Mouse (Mus musculus): ENCODE results near the gene Aplf.
"Not testable (repeated sequence)": the region's sequence is repeated elsewhere in the genome, so short reads cannot be mapped to it uniquely, and the experiment has no call there.

Gene Aplf

GRCm38 (mm10) chr6:87671771-87672517 lies at the start of gene Aplf:
Aplf (minus strand) TSS chr6:87672193.
- peak; percentile 91 for DNase-seq (ENCODE audit: extremely low spot score)

DNA sequence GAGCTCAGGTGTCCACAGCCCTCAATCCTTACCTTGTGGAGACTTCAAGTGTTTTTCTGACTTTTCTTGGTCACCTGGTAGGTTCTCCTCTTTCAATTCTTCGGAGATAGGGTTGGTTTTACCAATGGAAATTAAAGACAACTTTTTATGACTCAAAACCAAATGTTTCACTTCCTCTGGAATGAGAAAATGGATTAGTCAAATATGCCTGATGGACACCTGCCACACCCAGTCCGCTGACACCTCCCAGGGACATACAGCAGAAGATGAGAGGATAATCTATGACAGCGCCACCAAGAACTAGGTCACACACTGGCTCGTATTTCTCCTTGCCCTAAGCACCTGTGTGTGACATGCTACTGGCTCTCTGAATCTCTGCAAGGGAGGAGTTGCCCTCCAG lies 42.1 kb upstream of the Aplf start:
- no peak for DNase-seq (ENCODE audit: extremely low spot score)

- no peak for DNase-seq (ENCODE audit: extremely low spot score)
Measured at GRCm38 (mm10) chr6:87712311-87712710, 40.3 kb upstream of the Aplf start.

GRCm38 (mm10) chr6:87706246-87706645 lies 34.3 kb upstream of the Aplf start:
- DNase-seq (ENCODE audit: extremely low spot score): peak; percentile 17

- no peak for DNase-seq (ENCODE audit: extremely low spot score)
Measured at GRCm38 (mm10) chr6:87696544-87696943, 24.6 kb upstream of the Aplf start.

DNA sequence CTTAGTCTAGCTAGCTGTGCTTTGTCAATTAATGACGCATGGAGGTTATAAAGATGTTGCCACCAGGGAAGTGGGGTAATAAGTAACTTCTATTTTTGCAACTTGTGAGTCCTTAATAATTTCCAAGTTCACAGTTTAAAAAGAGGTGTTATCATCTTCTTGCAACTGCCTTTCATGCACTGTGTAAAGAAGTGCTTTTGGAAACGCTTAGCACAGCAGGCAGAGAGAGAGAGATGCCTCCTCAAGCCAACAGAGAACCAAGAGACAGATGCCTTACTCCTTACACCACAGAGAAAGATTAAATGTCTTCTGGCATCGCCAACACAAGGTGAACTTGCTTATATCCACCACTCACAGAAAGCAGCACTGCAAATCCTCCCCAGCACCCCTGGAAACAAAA lies 24.0 kb upstream of the Aplf start:
- DNase-seq (ENCODE audit: extremely low spot score): no peak

GRCm38 (mm10) chr6:87680418-87680817 lies 8.4 kb upstream of the Aplf start:
- no peak for DNase-seq (ENCODE audit: extremely low spot score)

DNA sequence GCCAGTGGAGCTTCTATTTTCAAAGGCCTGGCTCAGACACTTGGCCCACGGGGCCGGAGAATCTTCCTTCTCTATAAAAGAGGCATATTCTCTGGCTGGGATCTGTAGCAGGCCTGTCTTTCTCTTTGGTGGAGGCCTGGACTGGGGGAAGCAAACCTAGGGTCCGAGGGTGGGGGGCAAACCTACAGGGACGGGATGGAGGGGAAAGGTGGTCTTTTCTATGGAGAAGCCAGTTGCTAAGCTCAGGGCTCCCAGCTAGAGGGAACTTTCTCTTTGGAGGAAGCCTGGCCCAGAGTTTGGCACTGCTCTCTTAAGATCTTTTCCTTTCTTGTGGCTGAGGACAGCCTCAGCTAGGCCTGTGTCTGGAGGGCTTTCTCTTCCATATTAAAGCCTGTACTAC lies 668 bp upstream of the Aplf start:
- no peak for DNase-seq (ENCODE audit: extremely low spot score)

DNA sequence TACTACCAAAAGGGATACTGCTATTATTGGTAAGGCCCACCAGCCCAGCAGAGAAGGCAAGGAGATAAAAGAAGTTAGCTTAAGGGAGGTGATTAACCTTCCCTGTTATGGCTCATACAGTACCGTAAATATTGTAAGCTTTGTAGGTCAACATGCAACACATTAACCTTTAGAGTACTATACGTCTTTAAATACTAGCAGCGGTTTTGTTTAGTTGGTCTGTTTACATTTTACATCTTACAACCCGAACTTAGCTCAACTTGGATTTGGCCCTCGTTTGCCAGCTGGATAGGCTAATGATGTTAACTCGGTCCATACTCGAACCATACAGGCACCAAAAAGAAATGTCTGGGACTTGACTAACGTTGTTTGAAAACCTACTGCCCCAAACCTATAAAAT lies 640 bp downstream of the Aplf start:
- no peak for DNase-seq (ENCODE audit: extremely low spot score)

GRCm38 (mm10) chr6:87669894-87670588 lies 2.0 kb downstream of the Aplf start:
- peak; percentile 64 for DNase-seq (ENCODE audit: extremely low spot score)

DNA sequence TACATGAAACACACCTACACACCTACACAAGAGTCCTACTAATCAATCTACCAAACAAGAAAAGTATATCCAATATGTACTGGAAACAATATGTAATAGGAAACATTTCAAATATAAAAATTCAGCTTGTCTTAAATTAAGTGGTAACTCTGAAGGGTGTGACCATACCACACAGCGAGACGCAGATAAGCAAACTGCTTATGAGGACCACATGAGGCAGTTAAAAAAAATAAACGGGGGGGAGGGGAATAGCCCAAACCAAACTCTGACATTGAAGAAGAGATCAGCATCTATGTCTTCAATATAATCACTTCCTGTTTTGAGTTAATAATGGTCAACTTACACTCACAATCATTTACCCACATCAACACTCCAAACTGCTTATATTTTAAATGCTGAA lies 3.3 kb downstream of the Aplf start:
- DNase-seq (ENCODE audit: extremely low spot score): no peak

DNA sequence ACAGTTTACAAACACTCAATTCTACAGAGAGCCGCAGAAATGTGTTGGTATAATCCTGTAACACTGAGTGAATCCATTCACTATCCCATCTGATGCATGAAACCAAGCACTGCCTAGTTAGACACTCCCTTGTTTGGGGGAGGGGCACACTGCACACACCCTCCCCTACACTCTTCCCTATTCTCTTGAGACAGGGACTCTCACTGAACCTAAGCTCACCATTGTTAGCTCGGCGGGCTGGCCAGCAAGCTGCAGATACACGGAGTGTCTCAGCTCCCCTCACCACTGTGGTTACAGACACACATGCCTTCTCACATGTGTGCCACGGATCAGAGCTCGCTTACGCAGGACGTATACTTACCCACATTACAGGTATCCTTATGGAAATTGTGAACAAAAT lies 4.2 kb downstream of the Aplf start:
- no peak for DNase-seq (ENCODE audit: extremely low spot score)

GRCm38 (mm10) chr6:87663445-87663844 lies 8.5 kb downstream of the Aplf start:
- no peak for DNase-seq (ENCODE audit: extremely low spot score)

DNA sequence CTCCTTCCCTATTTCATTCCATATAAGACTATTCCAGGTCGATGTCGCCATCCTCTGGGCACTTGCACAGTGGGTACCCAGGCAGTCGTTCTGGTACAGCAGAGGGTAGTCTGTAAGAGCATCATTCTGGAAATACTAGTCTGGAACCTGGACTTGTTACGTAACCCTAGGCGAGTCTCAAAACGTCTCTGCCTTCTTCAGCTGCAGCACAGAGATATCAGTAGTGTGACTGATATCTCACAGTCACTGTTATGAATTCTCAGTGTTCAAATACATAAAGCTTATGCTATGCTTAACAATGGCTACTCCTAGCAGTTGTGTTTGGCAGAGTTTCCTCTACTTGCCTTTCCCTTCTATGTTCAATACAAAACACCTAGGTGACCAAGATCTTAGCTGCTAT lies 9.8 kb downstream of the Aplf start:
- DNase-seq (ENCODE audit: extremely low spot score): no peak

GRCm38 (mm10) chr6:87661707-87662106 lies 10.3 kb downstream of the Aplf start:
- no peak for DNase-seq (ENCODE audit: extremely low spot score)

DNA sequence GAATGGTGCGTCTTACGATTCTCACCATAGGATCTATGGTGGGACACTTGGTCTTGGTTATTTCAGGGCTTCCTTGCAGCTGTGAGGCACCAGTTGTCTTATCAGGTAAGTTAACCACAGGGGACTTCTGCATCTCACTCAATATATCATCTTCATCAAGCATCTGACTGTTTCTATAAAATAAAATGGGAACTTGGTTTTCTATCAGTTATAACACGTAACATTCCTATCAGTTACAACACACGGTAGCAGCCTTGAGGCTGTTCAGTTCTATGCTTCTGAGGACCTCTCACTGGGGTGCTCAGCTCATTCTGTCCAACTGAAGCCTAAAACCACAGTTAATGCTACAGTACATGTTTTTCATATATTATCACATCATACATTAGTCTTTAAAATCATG lies 13.2 kb downstream of the Aplf start:
- DNase-seq (ENCODE audit: extremely low spot score): no peak

- DNase-seq (ENCODE audit: extremely low spot score): no peak
Measured at GRCm38 (mm10) chr6:87653904-87654638, 17.9 kb downstream of the Aplf start.

DNA sequence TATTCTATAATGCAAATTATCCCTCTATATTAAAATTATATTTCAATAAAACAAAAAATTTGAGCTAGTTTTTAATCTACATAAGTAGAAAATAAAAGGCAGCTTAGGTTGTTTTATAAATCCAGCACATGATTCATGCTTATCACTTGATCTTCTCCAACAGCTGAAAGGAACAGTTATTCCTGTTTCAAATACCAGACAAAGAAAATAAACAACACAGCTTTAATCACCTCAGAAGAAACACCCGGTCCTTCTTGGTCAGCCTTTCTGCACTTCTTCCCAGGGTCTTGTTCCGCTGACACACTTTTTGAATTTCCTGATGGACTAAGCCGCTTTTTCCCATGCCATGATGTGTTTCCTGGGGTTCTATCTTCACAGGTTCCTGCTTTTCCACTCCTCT lies 18.5 kb downstream of the Aplf start:
- DNase-seq (ENCODE audit: extremely low spot score): no peak

DNA sequence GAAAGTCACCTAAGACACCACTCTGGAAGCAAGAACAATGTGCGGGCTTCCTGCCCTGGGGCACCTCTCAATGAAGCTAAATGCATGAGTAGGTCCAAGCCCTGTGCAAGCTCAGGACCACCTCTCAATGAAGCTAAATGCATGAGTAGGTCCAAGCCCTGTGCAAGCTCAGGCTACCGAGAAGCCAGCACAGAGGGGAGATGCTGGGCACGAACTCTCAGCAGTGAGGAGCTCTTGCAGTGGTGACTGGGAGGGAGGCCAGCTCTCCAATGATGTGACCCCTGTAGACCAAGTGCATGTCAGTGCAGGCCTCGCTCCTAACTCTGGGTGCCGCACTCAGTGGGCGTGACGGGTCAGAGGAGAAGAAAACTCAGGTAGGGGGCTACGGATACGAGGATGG lies 19.3 kb downstream of the Aplf start:
- DNase-seq (ENCODE audit: extremely low spot score): no peak

- no peak for DNase-seq (ENCODE audit: extremely low spot score)
Measured at GRCm38 (mm10) chr6:87651787-87652186, 20.2 kb downstream of the Aplf start.

GRCm38 (mm10) chr6:87638134-87638660 lies 33.8 kb downstream of the Aplf start:
- DNase-seq (ENCODE audit: extremely low spot score): no peak

- no peak for DNase-seq (ENCODE audit: extremely low spot score)
Measured at GRCm38 (mm10) chr6:87632176-87632575, 39.8 kb downstream of the Aplf start.

GRCm38 (mm10) chr6:87628936-87629335 lies 43.1 kb downstream of the Aplf start:
- not testable (repeated sequence) for DNase-seq (ENCODE audit: extremely low spot score)
